Mouse (Mus musculus): ENCODE measurements at regions not wholly inside any gene's neighbourhood (a gene's known extent, or its start where the extent isn't known, plus 50 kb on each side); places are given as distances from the start of the nearest gene placed in this dataset.

GRCm38 (mm10) chr2:34042336-34042735 lies 154.6 kb upstream of the Mvb12b start:
- no peak for DNase-seq

- no peak for DNase-seq
Observed at GRCm38 (mm10) chr2:34038982-34039381, 151.2 kb upstream of the Mvb12b start.

GRCm38 (mm10) chr2:34033212-34033611 lies 145.5 kb upstream of the Mvb12b start:
- DNase-seq = no peak

- DNase-seq = no peak
Observed at GRCm38 (mm10) chr2:34031421-34031820, 143.7 kb upstream of the Mvb12b start.

GRCm38 (mm10) chr2:34031001-34031412 lies 143.3 kb upstream of the Mvb12b start:
- no peak for DNase-seq

- DNase-seq = no peak
Observed at GRCm38 (mm10) chr2:34027445-34027844, 139.7 kb upstream of the Mvb12b start.

- no peak for DNase-seq
Observed at GRCm38 (mm10) chr2:34026566-34027360, 139.0 kb upstream of the Mvb12b start.

- peak; percentile 40 for DNase-seq
Observed at GRCm38 (mm10) chr2:34025715-34026360, 138.1 kb upstream of the Mvb12b start.

GRCm38 (mm10) chr2:34017142-34017453 lies 129.4 kb upstream of the Mvb12b start:
- DNase-seq = no peak

GRCm38 (mm10) chr2:34016350-34017141 lies 128.8 kb upstream of the Mvb12b start:
- no peak for DNase-seq

- DNase-seq = no peak
Observed at GRCm38 (mm10) chr2:34015640-34015995, 127.9 kb upstream of the Mvb12b start.

GRCm38 (mm10) chr2:34014868-34015639 lies 127.3 kb upstream of the Mvb12b start:
- DNase-seq = no peak

GRCm38 (mm10) chr2:34010166-34010565 lies 122.4 kb upstream of the Mvb12b start:
- DNase-seq = no peak

GRCm38 (mm10) chr2:34007916-34008315 lies 120.2 kb upstream of the Mvb12b start:
- no peak for DNase-seq

- no peak for DNase-seq
Observed at GRCm38 (mm10) chr2:33997106-33997505, 109.4 kb upstream of the Mvb12b start.

- DNase-seq = no peak
Observed at GRCm38 (mm10) chr2:33996331-33996730, 108.6 kb upstream of the Mvb12b start.

GRCm38 (mm10) chr2:33991299-33991698 lies 103.6 kb upstream of the Mvb12b start:
- DNase-seq = no peak

GRCm38 (mm10) chr2:33990711-33991110 lies 103.0 kb upstream of the Mvb12b start:
- no peak for DNase-seq

GRCm38 (mm10) chr2:33989555-33990370 lies 102.0 kb upstream of the Mvb12b start:
- DNase-seq = no peak

GRCm38 (mm10) chr2:33986420-33986819 lies 98.7 kb upstream of the Mvb12b start:
- DNase-seq = no peak

GRCm38 (mm10) chr2:33985316-33985715 lies 97.6 kb upstream of the Mvb12b start:
- no peak for DNase-seq
